Mouse (Mus musculus) heart, postnatal 25 days (tissue): ENCODE measurements around the gene Mill1. TPM values are rescaled to one million over a fixed set of nuclear protein-coding genes. Genes with fewer than 3 reads are reported as not detected.
"Not testable (repeated sequence)": the region's sequence is repeated elsewhere in the genome, so short reads cannot be mapped to it uniquely, and the experiment has no call there.

Experiments used
- DNase-seq: peaks from one replicate; pipeline ENCODE4 v3.0.0; 2022; ENCODE audit warnings: low spot score
- intact Hi-C: fragments of 180-260 bp; cut with DNase I; formaldehyde crosslinking; loops from one replicate; pipeline ENCODE4 v1.15.1; 2025
- total RNA-seq, 2 experiments: library from RNA; stranded (reverse); gene quantifications; 2 replicates each; pipeline ENCODE4 v1.2.3; 2021

Gene Mill1
- not detected for total RNA-seq

- no peak for DNase-seq
- intact Hi-C loops = no loop called here
Observed at GRCm38 (mm10) chr7:18245047-18245446, at the start of gene Mill1. Gene Mill1 (plus strand): TSS chr7:18245347.

- intact Hi-C loops = no loop called here
- DNase-seq = no peak
Observed at GRCm38 (mm10) chr7:18210938-18211337, 34.2 kb upstream of the Mill1 start.

- intact Hi-C loops = no loop called here
Observed at GRCm38 (mm10) chr7:18214699-18215098, 30.4 kb upstream of the Mill1 start.

GRCm38 (mm10) chr7:18238561-18238960, 6.6 kb upstream of the Mill1 start:
- intact Hi-C loops = no loop called here
- DNase-seq = no peak

More at GRCm38 (mm10) chr7:18214699-18215098, 30.4 kb upstream of the Mill1 start:
- no peak for DNase-seq

- DNase-seq = no peak
- intact Hi-C loops = no loop called here
Observed at GRCm38 (mm10) chr7:18241217-18241616, 3.9 kb upstream of the Mill1 start.

- intact Hi-C loops, DNase-seq: not testable (repeated sequence)
Observed at GRCm38 (mm10) chr7:18243959-18244573, 1.1 kb upstream of the Mill1 start.

- no peak for DNase-seq
- intact Hi-C loops = no loop called here
Observed at GRCm38 (mm10) chr7:18260219-18260618, 15.1 kb downstream of the Mill1 start.

- intact Hi-C loops = no loop called here
- DNase-seq = no peak
Observed at GRCm38 (mm10) chr7:18265089-18265488, 19.9 kb downstream of the Mill1 start.

Other genes starting within 250 kb of the Mill1 start
- gene Ceacam13, start 235.5 kb upstream of the Mill1 start, total RNA-seq = not detected
- not detected for gene Ceacam12, start 179.4 kb upstream of the Mill1 start, total RNA-seq
- gene Igfl3, start 68.9 kb upstream of the Mill1 start, total RNA-seq = not detected
- gene Psg18, start 109.7 kb downstream of the Mill1 start, total RNA-seq = not detected
- not detected for gene Psg28, start 186.7 kb downstream of the Mill1 start, total RNA-seq
- gene Psg26, start 238.8 kb downstream of the Mill1 start, total RNA-seq = not detected